Mouse (Mus musculus): ENCODE results near the gene Rab40c. TPM values are rescaled to one million over a fixed set of nuclear protein-coding genes. Genes with fewer than 3 reads are reported as not detected.

Rab40c gene
- 10 to 100 TPM; 14.5 to 15.3 TPM for total RNA-seq (2021)
- long read RNA-seq, experiment 1, transcript Rab40c-201 (7 exons, 2,466 nt): major isoform, 8 of 10 reads
- long read RNA-seq, experiment 1, partial matches to known transcripts: 0 of 10 reads
- long read RNA-seq, experiment 1, other reads (novel, unspliced or antisense): 0 of 10 reads
- long read RNA-seq, experiment 2, partial matches to known transcripts: 0 of 10 reads
- long read RNA-seq, experiment 2, other reads (novel, unspliced or antisense): 4 of 10 reads

GRCm38 (mm10) chr17:25919144-25919785 lies at the start of gene Rab40c:
Gene Rab40c (minus strand): TSS chr17:25919727.
- DNase-seq: no peak

- no peak for DNase-seq
Measured at GRCm38 (mm10) chr17:25968176-25968575, 48.6 kb upstream of the Rab40c start.

- DNase-seq: peak; percentile 46 to 47
Measured at GRCm38 (mm10) chr17:25967652-25968051, 48.1 kb upstream of the Rab40c start.

- no peak for DNase-seq
Measured at GRCm38 (mm10) chr17:25964271-25964670, 44.7 kb upstream of the Rab40c start.

GRCm38 (mm10) chr17:25962413-25962905 lies 42.9 kb upstream of the Rab40c start:
- no peak for DNase-seq

GRCm38 (mm10) chr17:25961566-25961965 lies 42.0 kb upstream of the Rab40c start:
- no peak for DNase-seq

GRCm38 (mm10) chr17:25959630-25960467 lies 40.3 kb upstream of the Rab40c start:
- no peak for DNase-seq

- DNase-seq: no peak
Measured at GRCm38 (mm10) chr17:25958771-25959494, 39.4 kb upstream of the Rab40c start.

- DNase-seq: no peak
Measured at GRCm38 (mm10) chr17:25957586-25958051, 38.1 kb upstream of the Rab40c start.

GRCm38 (mm10) chr17:25956631-25957030 lies 37.1 kb upstream of the Rab40c start:
- DNase-seq: no peak

- DNase-seq: no peak
Measured at GRCm38 (mm10) chr17:25956201-25956600, 36.7 kb upstream of the Rab40c start.

GRCm38 (mm10) chr17:25955736-25956135 lies 36.2 kb upstream of the Rab40c start:
- no peak for DNase-seq

GRCm38 (mm10) chr17:25954671-25955070 lies 35.1 kb upstream of the Rab40c start:
- DNase-seq: no peak

GRCm38 (mm10) chr17:25953161-25953560 lies 33.6 kb upstream of the Rab40c start:
- DNase-seq: no peak

- DNase-seq: no peak
Measured at GRCm38 (mm10) chr17:25951803-25952623, 32.5 kb upstream of the Rab40c start, which contains the start of gene A930017K11Rik. Gene A930017K11Rik (minus strand): TSS chr17:25952565.

GRCm38 (mm10) chr17:25951225-25951802 lies 31.8 kb upstream of the Rab40c start:
- DNase-seq: no peak

- no peak for DNase-seq
Measured at GRCm38 (mm10) chr17:25950706-25951105, 31.2 kb upstream of the Rab40c start.

- DNase-seq: no peak
Measured at GRCm38 (mm10) chr17:25949981-25950380, 30.5 kb upstream of the Rab40c start.

GRCm38 (mm10) chr17:25948051-25948450 lies 28.5 kb upstream of the Rab40c start:
- no peak for DNase-seq

- DNase-seq: no peak
Measured at GRCm38 (mm10) chr17:25947576-25947975, 28.0 kb upstream of the Rab40c start.

- no peak for DNase-seq
Measured at GRCm38 (mm10) chr17:25946891-25947290, 27.4 kb upstream of the Rab40c start.

Measured in heart, adult 18-20 months (tissue).